Mouse (Mus musculus) layer of hippocampus, postnatal 36 days (tissue): ENCODE measurements at regions not wholly inside any gene's neighbourhood (a gene's known extent, or its start where the extent isn't known, plus 50 kb on each side); places are given as distances from the start of the nearest gene placed in this dataset.

Source experiments
- DNase-seq, 2 experiments: peaks; one replicate each; pipeline ENCODE4 v3.0.0; 2022

DNA sequence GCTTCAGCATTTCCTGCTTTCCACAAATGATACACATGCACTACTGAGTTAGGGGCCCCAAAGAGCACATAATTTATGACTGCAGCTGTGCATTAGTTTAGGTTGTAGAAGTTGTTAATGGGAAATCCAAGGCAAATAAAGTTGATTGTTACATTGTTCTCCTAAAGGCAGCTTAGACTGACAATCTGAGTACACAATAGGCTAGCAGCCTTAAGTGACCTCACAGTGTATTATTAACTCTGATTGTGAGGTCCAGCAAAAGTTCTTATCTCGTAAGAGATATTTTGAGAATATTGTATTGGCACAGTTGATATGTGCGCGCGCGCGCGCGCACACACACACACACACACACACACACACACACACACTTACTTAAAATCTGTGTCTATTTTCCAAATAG is 70.5 kb upstream of the Yae1d1 start:
- no peak for DNase-seq

DNA sequence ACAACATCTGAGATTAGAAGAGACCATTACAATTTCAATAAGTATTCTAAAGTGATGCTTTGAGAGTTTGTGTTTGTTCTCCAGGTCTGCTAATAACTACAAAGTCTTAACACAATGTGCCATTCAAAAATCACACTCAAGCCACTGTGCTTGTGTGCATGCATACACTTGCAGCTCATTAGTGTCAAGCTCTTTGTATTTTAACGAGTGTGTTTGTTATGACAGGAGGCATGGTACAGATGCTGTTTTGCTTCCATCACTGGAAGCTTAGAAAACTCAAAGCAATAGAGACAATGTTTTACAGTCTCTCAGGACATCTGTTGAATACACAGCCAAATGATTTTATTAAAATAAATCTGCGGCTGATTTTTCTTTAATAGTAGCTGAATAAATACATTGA is 67.1 kb upstream of the Yae1d1 start:
- no peak for DNase-seq

DNA sequence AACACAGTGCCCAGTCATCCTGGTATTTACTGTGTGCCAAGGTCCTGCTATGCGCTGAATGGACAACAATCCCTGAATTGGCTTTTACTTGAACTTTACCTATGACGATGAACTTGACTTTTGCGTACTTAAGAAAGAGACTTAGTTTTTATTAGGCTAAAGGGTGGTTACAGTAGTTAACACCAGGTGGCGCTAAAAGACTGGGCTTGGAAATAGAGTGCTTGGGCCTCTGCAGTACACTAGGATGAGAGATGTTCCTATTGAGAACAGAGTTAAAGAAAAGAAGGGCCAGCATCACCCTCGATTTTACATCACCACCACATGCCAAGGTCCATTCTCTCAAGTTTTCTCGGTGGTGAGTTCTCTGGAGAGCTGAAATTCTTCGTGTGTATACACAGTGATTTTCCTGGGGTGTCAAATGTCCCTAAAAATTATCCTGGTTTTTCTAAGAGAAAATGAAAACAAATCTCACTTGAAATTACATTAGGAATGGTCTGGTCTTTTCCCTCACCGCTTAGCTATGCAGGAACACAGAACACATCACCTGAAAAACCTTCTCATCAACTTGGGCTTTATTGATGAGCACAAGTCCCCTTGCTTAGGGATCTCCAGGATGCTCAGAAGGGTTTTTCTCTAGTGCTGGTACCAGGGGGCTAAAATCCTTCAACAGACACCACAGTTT is 64.2 kb upstream of the Yae1d1 start:
- DNase-seq = peak; percentile 15 to 62

DNA sequence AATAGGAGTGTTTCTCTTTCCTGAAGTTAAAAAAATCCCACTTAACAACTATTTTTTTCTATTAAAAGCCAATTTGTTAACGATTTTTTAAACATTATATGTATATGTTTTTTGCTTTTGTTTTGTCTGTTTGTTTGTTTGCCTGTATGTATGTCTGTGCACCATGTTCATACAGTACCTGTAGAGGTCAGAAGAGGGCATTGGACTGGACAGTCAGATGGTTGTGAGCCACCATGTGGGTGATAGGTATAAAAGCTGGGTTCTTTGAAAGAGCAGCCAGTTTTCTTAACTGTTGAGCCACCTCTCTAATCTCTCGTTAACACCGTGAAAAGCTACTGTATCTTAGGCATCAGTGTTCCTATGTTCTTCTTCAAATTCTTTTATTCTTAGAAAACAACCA is 63.7 kb upstream of the Yae1d1 start:
- DNase-seq = no peak

DNA sequence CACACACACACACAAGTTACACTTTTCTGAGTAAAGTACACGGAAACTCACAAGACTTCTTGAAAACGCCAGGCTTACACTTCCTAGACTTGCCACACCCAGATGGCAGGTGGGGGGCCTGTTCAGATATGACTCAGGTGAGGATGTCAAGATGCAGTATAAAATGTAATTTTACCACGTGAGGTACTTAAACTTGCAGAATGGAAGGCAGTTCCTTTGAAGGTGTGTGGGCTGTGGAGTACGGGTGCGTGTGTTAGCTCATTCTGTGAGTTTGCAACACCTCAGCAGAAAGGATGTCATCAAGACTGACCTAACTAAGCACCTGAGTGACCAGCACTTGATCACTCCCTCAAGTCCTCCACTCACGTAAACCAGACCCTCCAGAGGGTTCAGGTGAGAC is 50.0 kb upstream of the Yae1d1 start:
- DNase-seq = no peak
